Mouse (Mus musculus): ENCODE measurements around the gene Arl4c. TPM values are rescaled to one million over a fixed set of nuclear protein-coding genes. Genes with fewer than 3 reads are reported as not detected.

Arl4c gene
- total and polyA plus RNA-seq, 3 experiments = not detected

GRCm38 (mm10) chr1:88670807-88671206 is 31.2 kb downstream of the Arl4c start:
- Histone ChIP-seq H3K4me1 (ENCODE audit: control insufficient read depth in 1 of 2, insufficient read depth in 2 of 2, low read length in 2 of 2) (no peaks in the 10 kb centered on the region), H3K27me3 (ENCODE audit: control insufficient read depth in 1 of 2, insufficient read depth in 2 of 2, low read length in 2 of 2) (no peaks in the 10 kb centered on the region), H3K4me3 (ENCODE audit: control insufficient read depth in 1 of 2, insufficient read depth in 1 of 2, low read depth in 2 of 2, low read length in 2 of 2) (no peak overlapping the region), H3K9ac (ENCODE audit: control insufficient read depth, low read depth, low read length, poor library complexity, severe bottlenecking) (no peak overlapping the region), H3K27ac (ENCODE audit: control insufficient read depth, low read depth, low read length) (no peak overlapping the region), H3K9me3 (replicated peaks; ENCODE audit: insufficient read depth, low read length) (no peaks in the 10 kb centered on the region), H3K79me2 (ENCODE audit: control insufficient read depth, insufficient read depth, low read length, poor library complexity) (no peaks in the 10 kb centered on the region), H3K36me3 (ENCODE audit: control insufficient read depth in 1 of 2, insufficient read depth in 2 of 2, low read length in 2 of 2) (no peaks in the 10 kb centered on the region)
- no peak for DNase-seq (ENCODE audit: low read depth, low spot score)
- TF ChIP-seq BHLHE40 (IDR thresholded peaks at IDR 0.05; ENCODE audit: borderline replicate concordance, low read depth, low read length) = no peak
- TF ChIP-seq CHD2 (IDR thresholded peaks at IDR 0.05; ENCODE audit: low read length) = no peak
- no peak for TF ChIP-seq ETS1 (IDR thresholded peaks at IDR 0.05; ENCODE audit: low read depth, low read length)
- TF ChIP-seq GABPA (IDR thresholded peaks at IDR 0.05; ENCODE audit: low read depth, low read length) = no peak
- TF ChIP-seq MEF2A (IDR thresholded peaks at IDR 0.05; ENCODE audit: extremely low read depth, insufficient replicate concordance, low read depth, low read length, poor library complexity, severe bottlenecking) = no peak
- no peak for TF ChIP-seq MAX (IDR thresholded peaks at IDR 0.05; ENCODE audit: low read length)
- no peak for TF ChIP-seq MYC (IDR thresholded peaks at IDR 0.05; ENCODE audit: low read depth, low read length)
- no peak for TF ChIP-seq GATA1 (IDR thresholded peaks at IDR 0.05; ENCODE audit: low read depth, low read length)
- no peak for TF ChIP-seq NRF1 (IDR thresholded peaks at IDR 0.05; ENCODE audit: insufficient read depth, low read depth, low read length, poor library complexity, severe bottlenecking)
- no peak for TF ChIP-seq NELFE (IDR thresholded peaks at IDR 0.05; ENCODE audit: low read depth, low read length)
- TF ChIP-seq TAL1 (IDR thresholded peaks at IDR 0.05; ENCODE audit: low read length) = no peak
- no peak for TF ChIP-seq MXI1 (IDR thresholded peaks at IDR 0.05; ENCODE audit: low read depth, low read length)
- TF ChIP-seq ZKSCAN1 (IDR thresholded peaks at IDR 0.05; ENCODE audit: low read depth, low read length) = no peak
- no peak for TF ChIP-seq JUND (IDR thresholded peaks at IDR 0.05; ENCODE audit: low read depth, low read length)
- no peak for TF ChIP-seq POLR2A (IDR thresholded peaks at IDR 0.05; ENCODE audit: control insufficient read depth in 1 of 2, insufficient read depth in 1 of 2, low read depth in 1 of 2, low read length in 2 of 2, poor library complexity in 1 of 2)
- TF ChIP-seq MAZ (IDR thresholded peaks at IDR 0.05; ENCODE audit: low read depth, low read length) = no peak
- TF ChIP-seq ZMIZ1 (IDR thresholded peaks at IDR 0.05; ENCODE audit: low read depth, low read length) = no peak
- TF ChIP-seq SIN3A (IDR thresholded peaks at IDR 0.05; ENCODE audit: low read length) = no peak

GRCm38 (mm10) chr1:88668846-88669810 is 32.9 kb downstream of the Arl4c start:
- no peaks in the 10 kb centered on the region for H3K36me3 ChIP-seq (ENCODE audit: control insufficient read depth in 1 of 2, insufficient read depth in 2 of 2, low read length in 2 of 2)
- no peaks in the 10 kb centered on the region for H3K27me3 ChIP-seq (ENCODE audit: control insufficient read depth in 1 of 2, insufficient read depth in 2 of 2, low read length in 2 of 2)
- no peaks in the 10 kb centered on the region for H3K4me1 ChIP-seq (ENCODE audit: control insufficient read depth in 1 of 2, insufficient read depth in 2 of 2, low read length in 2 of 2)
- no peak for TF ChIP-seq GABPA (IDR thresholded peaks at IDR 0.05; ENCODE audit: low read depth, low read length)
- no peak for TF ChIP-seq TCF12 (IDR thresholded peaks at IDR 0.05; ENCODE audit: low read depth, low read length)
- no peak for TF ChIP-seq ZMIZ1 (IDR thresholded peaks at IDR 0.05; ENCODE audit: low read depth, low read length)
- TF ChIP-seq ZC3H11A (IDR thresholded peaks at IDR 0.05; ENCODE audit: low read depth, low read length) = no peak
- no peak for TF ChIP-seq RCOR1 (IDR thresholded peaks at IDR 0.05; ENCODE audit: low read depth, low read length)
- no peak for TF ChIP-seq MAFK (IDR thresholded peaks at IDR 0.05; ENCODE audit: borderline replicate concordance, low read depth, low read length)
- no peak for TF ChIP-seq USF2 (IDR thresholded peaks at IDR 0.05; ENCODE audit: borderline replicate concordance in 1 of 2, insufficient read depth in 1 of 2, low read depth in 1 of 2, low read length in 2 of 2)
- TF ChIP-seq POLR2AphosphoS2 (IDR thresholded peaks at IDR 0.05; ENCODE audit: low read length) = no peak
- TF ChIP-seq JUND (IDR thresholded peaks at IDR 0.05; ENCODE audit: low read depth, low read length) = no peak
- TF ChIP-seq SMC3 (IDR thresholded peaks at IDR 0.05; ENCODE audit: low read depth, low read length) = no peak
- no peaks in the 10 kb centered on the region for H3K79me2 ChIP-seq (ENCODE audit: control insufficient read depth, insufficient read depth, low read length, poor library complexity)
- no peak for DNase-seq (ENCODE audit: low read depth, low spot score)
- H3K4me3 ChIP-seq (ENCODE audit: control insufficient read depth in 1 of 2, insufficient read depth in 1 of 2, low read depth in 2 of 2, low read length in 2 of 2) = no peak overlapping the region
- H3K27ac ChIP-seq (ENCODE audit: control insufficient read depth, low read depth, low read length) = no peak overlapping the region
- H3K9ac ChIP-seq (ENCODE audit: control insufficient read depth, low read depth, low read length, poor library complexity, severe bottlenecking) = no peak overlapping the region
- no peaks in the 10 kb centered on the region for H3K9me3 ChIP-seq (replicated peaks; ENCODE audit: insufficient read depth, low read length)

Measured in MEL (cell line).